Mouse (Mus musculus) heart, adult 2 months (tissue): ENCODE measurements around the gene Ube2n. TPM values are rescaled to one million over a fixed set of nuclear protein-coding genes. Genes with fewer than 3 reads are reported as not detected.

ENCODE experiments used
- DNase-seq, 2 experiments: peaks; one replicate each; pipeline ENCODE4 v3.0.0; 2021
- H3K27ac ChIP-seq: fragments of 200-600 bp; 2 replicates; pipeline ENCODE4 v1.8.1; 2022
- H3K27me3 ChIP-seq: fragments of 200-500 bp; 2 replicates; pipeline ENCODE4 v1.6.1; 2012; ENCODE audit warnings: mild to moderate bottlenecking, low read length, inconsistent platforms, mixed read lengths; ENCODE audit not compliant: control insufficient read depth, insufficient read depth
- H3K36me3 ChIP-seq: fragments of 200-500 bp; 2 replicates; pipeline ENCODE4 v1.6.1; 2012; ENCODE audit warnings: low read length, inconsistent platforms; ENCODE audit not compliant: control insufficient read depth, insufficient read depth
- H3K4me1 ChIP-seq: fragments of 200-500 bp; 2 replicates; pipeline ENCODE4 v1.6.1; 2011; ENCODE audit warnings: low read length; ENCODE audit not compliant: control insufficient read depth, insufficient read depth
- H3K4me3 ChIP-seq: fragments of 200-600 bp; 2 replicates; pipeline ENCODE4 v1.8.1; 2022
- H3K79me2 ChIP-seq: fragments of 200-500 bp; replicated peaks from 2 replicates; pipeline ENCODE4 v1.6.1; 2012; ENCODE audit warnings: mild to moderate bottlenecking, inconsistent platforms, low read length, moderate library complexity, mixed read lengths; ENCODE audit not compliant: control insufficient read depth, insufficient read depth
- H3K9ac ChIP-seq: fragments of 200-500 bp; 2 replicates; pipeline ENCODE4 v1.6.1; 2012; ENCODE audit warnings: low read depth, mild to moderate bottlenecking, control low read depth, inconsistent platforms, low read length, mixed read lengths
- CTCF ChIP-seq: fragments of 200-600 bp; IDR thresholded peaks from 2 replicates; pipeline ENCODE4 v1.8.1; 2022; ENCODE audit warnings: antibody characterized with exemption, mild to moderate bottlenecking, moderate library complexity
- EP300 ChIP-seq: fragments of 200-500 bp; IDR thresholded peaks from 2 replicates; pipeline ENCODE4 v1.6.1; 2011; ENCODE audit warnings: low read depth, low read length, control low read depth; ENCODE audit not compliant: insufficient read depth
- POLR2A ChIP-seq: fragments of 200-500 bp; IDR thresholded peaks from 2 replicates; pipeline ENCODE4 v1.6.1; 2011; ENCODE audit warnings: mild to moderate bottlenecking, low read depth, low read length, control low read depth; ENCODE audit not compliant: insufficient read depth
- WGBS: fragments of 180-500 bp; shearing (Covaris S2); methylation state at CpG from one replicate; pipeline ENCODE4 v1.1.7; 2018; 5-methylcytosine and 5-hydroxymethylcytosine counted together
- intact Hi-C: fragments of 180-260 bp; cut with DNase I; formaldehyde crosslinking; loops from one replicate; pipeline ENCODE4 v1.15.1; 2025
- polyA plus RNA-seq: library from polyadenylated mRNA; depleted of rRNA; stranded (reverse); fragments of >200 nt; gene quantifications from 2 replicates; pipeline ENCODE4 v1.2.3, GENCODE M21; 2012
- total RNA-seq, 2 experiments: library from RNA; stranded (reverse); gene quantifications; 2 replicates each; pipeline ENCODE4 v1.2.3; 2021

Ube2n gene
- total and polyA plus RNA-seq, 3 experiments = 48.8 to 89.7 (median 89.5) TPM

DNA sequence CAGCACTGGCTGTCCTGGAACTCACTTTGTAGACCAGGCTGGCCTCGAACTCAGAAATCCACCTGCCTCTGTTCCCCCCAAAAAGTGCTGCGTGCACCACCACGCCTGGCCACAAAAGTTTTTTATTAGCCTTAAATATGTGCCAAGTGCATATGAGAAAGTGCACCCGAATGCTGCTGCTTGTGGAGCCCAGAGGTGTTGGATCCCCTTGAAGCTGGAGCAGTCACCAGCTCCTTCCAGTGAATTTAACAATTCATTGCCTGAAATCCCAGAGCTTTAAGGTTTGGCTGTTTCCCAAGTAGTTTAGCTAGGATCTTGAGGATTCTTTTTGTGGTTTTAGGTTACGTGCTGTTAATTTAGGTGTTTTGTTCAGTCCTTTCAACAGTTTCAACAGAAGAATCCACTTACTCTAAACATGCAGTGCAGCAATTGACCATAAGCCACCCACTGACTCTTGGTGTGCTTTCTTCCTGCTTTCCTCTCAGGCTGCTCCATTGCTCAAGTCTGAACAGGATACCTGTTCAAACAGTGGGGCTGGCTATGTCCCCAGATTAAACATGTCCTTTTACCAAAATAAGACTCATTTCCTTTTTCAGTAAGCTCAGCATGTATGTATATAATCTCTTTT is 11.7 kb downstream of the Ube2n start:
- WGBS = 81% methylated on average over 5 of the region's 5 CpGs
- Histone ChIP-seq H3K36me3 (peaks cover 23% of the 10 kb centered on the region), H3K4me3 (no peak overlapping the region), H3K27ac (no peak overlapping the region), H3K79me2 (peaks cover 12% of the 10 kb centered on the region; the same call in 1 of the 2 replicates), H3K4me1 (peaks cover 12% of the 10 kb centered on the region), H3K27me3 (no peaks in the 10 kb centered on the region), H3K9ac (no peak overlapping the region)
- intact Hi-C loops = no loop called here
- DNase-seq = no peak
- TF ChIP-seq EP300 (no peak), CTCF (no peak), POLR2A (no peak)

DNA sequence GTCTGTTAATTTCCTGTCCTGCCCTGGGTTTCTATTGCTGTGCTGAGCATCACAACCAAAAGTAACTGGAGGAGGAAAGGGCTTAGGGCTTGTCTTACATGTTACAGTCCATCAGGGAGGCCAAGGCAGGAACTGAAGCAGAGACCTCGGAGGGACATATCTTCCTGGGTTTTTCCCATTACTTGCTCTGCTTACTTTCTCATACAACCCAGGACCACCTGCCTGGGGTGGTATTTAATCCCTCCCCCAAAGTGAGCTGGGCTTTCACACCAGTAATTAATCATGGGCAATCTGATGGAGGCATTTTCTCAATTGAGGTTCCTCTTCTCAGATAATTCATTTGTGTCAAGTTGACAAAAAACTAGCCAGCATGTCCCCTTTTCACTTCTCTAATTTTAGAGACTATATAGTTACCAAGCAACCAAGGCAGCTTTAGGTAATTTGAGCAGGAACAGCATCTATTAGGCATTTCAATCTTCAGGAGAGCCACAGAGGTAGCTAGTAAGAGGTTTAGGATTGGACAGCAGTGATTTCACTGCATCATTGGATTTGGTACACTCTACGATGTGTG is 15.7 kb downstream of the Ube2n start:
- H3K36me3 ChIP-seq = peaks cover 29% of the 10 kb centered on the region
- no peaks in the 10 kb centered on the region for H3K27me3 ChIP-seq
- intact Hi-C loops = no loop called here
- no peak for DNase-seq
- peaks cover 16% of the 10 kb centered on the region for H3K4me1 ChIP-seq
- no peak overlapping the region for H3K4me3 ChIP-seq
- no peak overlapping the region for H3K9ac ChIP-seq
- TF ChIP-seq CTCF = no peak
- TF ChIP-seq EP300 = no peak
- H3K27ac ChIP-seq = peak overlapping the region; percentile 8; the same call in 1 of the 2 replicates
- peaks cover 8% of the 10 kb centered on the region for H3K79me2 ChIP-seq
- 56% methylated on average over 2 of the region's 2 CpGs for WGBS

DNA sequence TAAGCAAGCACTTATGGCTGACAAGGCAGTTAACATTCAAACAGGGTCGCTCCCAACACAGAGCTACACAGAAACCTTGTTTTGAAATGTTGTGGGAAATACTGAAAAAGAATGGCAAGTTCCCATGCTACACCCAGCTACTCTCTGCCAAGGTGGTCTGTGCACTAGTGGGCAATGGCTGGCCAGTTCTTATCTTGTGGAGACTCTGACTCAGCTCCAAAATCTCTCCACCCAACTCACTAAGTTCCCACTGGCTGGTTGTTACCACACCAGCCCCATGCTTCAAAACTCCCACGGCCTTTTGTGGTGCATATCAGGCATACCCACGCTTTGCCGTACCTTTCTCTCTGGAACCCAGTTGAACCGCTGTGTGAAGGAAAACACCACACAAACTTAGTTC is 18.0 kb downstream of the Ube2n start:
- Histone ChIP-seq H3K27ac (peak overlapping the region; percentile 8), H3K36me3 (peaks cover 29% of the 10 kb centered on the region), H3K4me3 (no peak overlapping the region), H3K27me3 (no peaks in the 10 kb centered on the region), H3K9ac (no peak overlapping the region), H3K79me2 (peaks cover 8% of the 10 kb centered on the region), H3K4me1 (peaks cover 12% of the 10 kb centered on the region)
- WGBS = 67% methylated on average over 5 of the region's 5 CpGs
- TF ChIP-seq EP300 = no peak
- TF ChIP-seq POLR2A = no peak
- TF ChIP-seq CTCF = no peak
- peak in 1 of 2 experiments; percentile 26 for DNase-seq
- intact Hi-C loops = no loop called here

DNA sequence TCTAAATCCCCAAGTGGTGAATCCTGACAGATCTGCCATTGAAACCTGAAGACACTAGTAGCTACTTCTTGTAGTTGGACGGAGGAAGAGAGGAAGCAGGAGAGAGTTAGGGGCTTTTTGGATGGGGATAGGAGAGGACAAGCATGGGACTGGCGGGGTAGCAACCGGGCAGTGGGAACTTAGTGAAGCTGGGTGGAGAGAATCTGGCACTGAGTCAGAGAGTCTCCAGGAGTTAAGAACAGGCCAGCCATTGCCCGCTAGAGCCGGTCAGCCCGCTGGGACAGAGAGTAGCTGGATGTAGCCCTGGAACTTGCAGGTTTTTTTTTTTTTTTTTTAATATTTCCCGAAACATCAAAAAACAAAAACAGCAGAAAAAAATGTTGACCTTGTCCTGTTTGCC is 18.4 kb downstream of the Ube2n start:
- Histone ChIP-seq H3K27me3 (no peaks in the 10 kb centered on the region), H3K27ac (peak overlapping the region; percentile 8), H3K79me2 (peaks cover 8% of the 10 kb centered on the region), H3K9ac (no peak overlapping the region), H3K36me3 (peaks cover 29% of the 10 kb centered on the region), H3K4me1 (peaks cover 12% of the 10 kb centered on the region), H3K4me3 (no peak overlapping the region)
- DNase-seq = peak in 1 of 2 experiments; percentile 36
- TF ChIP-seq CTCF (no peak), POLR2A (no peak), EP300 (no peak)
- WGBS = 48% methylated on average over 7 of the region's 7 CpGs
- intact Hi-C loops = no loop called here

DNA sequence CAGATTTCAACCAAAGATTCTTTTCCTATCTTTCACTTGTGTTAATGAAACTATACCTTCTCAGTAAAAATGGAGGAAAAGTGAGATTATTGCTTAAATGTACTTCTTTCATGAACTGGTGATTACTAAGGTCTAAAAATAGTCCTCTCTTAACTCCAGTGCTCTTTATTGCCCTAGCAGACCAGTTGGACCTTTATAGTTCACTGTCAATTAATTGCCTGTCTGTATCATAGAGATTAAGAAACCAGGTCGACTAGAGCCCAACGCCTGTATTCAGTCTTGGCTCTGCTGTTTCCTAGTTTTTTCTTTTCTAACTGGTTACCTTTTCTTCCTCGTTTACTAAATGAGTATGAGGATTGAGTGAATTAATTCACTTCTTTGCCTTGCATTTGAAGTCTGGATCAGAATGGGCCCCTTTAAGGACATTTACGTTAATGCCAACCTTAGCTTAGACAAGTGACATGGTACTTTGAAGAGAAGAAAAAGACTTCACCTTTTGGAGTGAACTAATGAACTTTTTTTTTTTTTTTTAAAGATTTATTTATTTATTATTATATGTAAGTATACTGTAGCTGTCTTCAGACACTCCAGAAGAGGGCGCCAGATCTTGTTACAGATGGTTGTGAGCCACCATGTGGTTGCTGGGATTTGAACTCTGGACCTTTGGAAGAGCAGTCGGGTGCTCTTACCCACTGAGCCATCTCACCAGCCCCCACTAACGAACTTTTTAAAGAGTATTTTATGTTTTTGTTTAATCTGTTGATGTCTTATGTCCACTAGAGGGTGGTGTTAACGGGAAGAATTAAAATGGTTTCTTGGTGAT is 20.7 kb downstream of the Ube2n start:
- peaks cover 22% of the 10 kb centered on the region for H3K36me3 ChIP-seq
- no peak overlapping the region for H3K4me3 ChIP-seq
- 79% methylated on average over 8 of the region's 8 CpGs for WGBS
- peaks cover 4% of the 10 kb centered on the region for H3K79me2 ChIP-seq
- intact Hi-C loops = no loop called here
- H3K9ac ChIP-seq = no peak overlapping the region
- H3K27me3 ChIP-seq = no peaks in the 10 kb centered on the region
- H3K27ac ChIP-seq = peak overlapping the region; percentile 2
- H3K4me1 ChIP-seq = peaks cover 7% of the 10 kb centered on the region
- DNase-seq = no peak
- TF ChIP-seq POLR2A (no peak), EP300 (no peak), CTCF (peak; percentile 47)

DNA sequence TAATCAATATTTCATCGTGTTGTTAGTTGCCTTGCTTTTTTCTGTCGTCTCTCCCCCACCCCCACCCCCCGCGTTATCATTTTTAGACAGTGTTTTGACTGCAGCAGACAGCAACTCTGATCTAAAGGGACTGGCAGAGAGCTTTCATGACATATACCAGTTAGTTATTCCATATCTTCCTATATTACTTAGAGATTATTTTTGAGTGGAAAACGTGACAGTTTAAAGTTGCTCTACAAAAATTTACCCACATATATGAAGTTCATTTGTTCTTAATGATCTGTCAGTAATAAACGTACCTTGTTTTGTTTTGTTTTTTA is 21.2 kb downstream of the Ube2n start:
- H3K4me1 ChIP-seq = peaks cover 7% of the 10 kb centered on the region
- WGBS = 70% methylated on average over 6 of the region's 6 CpGs
- no peaks in the 10 kb centered on the region for H3K27me3 ChIP-seq

More for the DNA sequence above, 21.2 kb downstream of the Ube2n start:
- no peak overlapping the region for H3K27ac ChIP-seq
- peaks cover 4% of the 10 kb centered on the region for H3K79me2 ChIP-seq
- DNase-seq = no peak
- H3K4me3 ChIP-seq = no peak overlapping the region
- TF ChIP-seq EP300 (no peak), POLR2A (no peak), CTCF (no peak)
- no peak overlapping the region for H3K9ac ChIP-seq
- H3K36me3 ChIP-seq = peaks cover 18% of the 10 kb centered on the region
- intact Hi-C loops = no loop called here
